Mouse (Mus musculus) limb, embryonic 14.5 days (tissue): ENCODE measurements around the gene Tex12. TPM values are rescaled to one million over a fixed set of nuclear protein-coding genes. Genes with fewer than 3 reads are reported as not detected.

ENCODE experiments used
- ATAC-seq: fragments of 200-750 bp; cut with Nextera tagmentation; 2 replicates; pipeline ENCODE4 v1.8.0; 2017; ENCODE audit warnings: low read depth, moderate number of reproducible peaks, moderate TSS enrichment; ENCODE audit not compliant: low FRiP score
- DNase-seq: peaks from one replicate; pipeline ENCODE4 v3.0.0-alpha.2; 2015; ENCODE audit warnings: low spot score
- H3K27ac ChIP-seq: fragments of 300-500 bp; sonication (generic); replicated peaks from 2 replicates; pipeline ENCODE4 v1.5.1; 2014; ENCODE audit warnings: low read depth, mild to moderate bottlenecking, low read length, moderate library complexity, mixed read lengths
- H3K27me3 ChIP-seq: fragments of 300-500 bp; sonication (generic); 2 replicates; pipeline ENCODE4 v1.6.1; 2014; ENCODE audit warnings: low read length, mixed read lengths; ENCODE audit not compliant: control insufficient read depth, insufficient read depth
- H3K36me3 ChIP-seq: fragments of 300-500 bp; sonication (generic); 2 replicates; pipeline ENCODE4 v1.6.1; 2014; ENCODE audit warnings: mild to moderate bottlenecking, low read length, moderate library complexity, mixed read lengths; ENCODE audit not compliant: control insufficient read depth, insufficient read depth
- H3K4me1 ChIP-seq: fragments of 300-500 bp; sonication (generic); 2 replicates; pipeline ENCODE4 v1.6.1; 2014; ENCODE audit warnings: antibody characterized with exemption, low read length, mixed read lengths; ENCODE audit not compliant: control insufficient read depth, insufficient read depth
- H3K4me2 ChIP-seq: fragments of 300-500 bp; sonication (generic); replicated peaks from 2 replicates; pipeline ENCODE4 v1.6.1; 2014; ENCODE audit warnings: low read depth, mild to moderate bottlenecking, low read length, moderate library complexity; ENCODE audit not compliant: severe bottlenecking
- H3K4me3 ChIP-seq: fragments of 300-500 bp; sonication (generic); replicated peaks from 2 replicates; pipeline ENCODE4 v1.5.1; 2014; ENCODE audit warnings: low read length
- H3K9ac ChIP-seq: fragments of 300-500 bp; sonication (generic); 2 replicates; pipeline ENCODE4 v1.6.1; 2014; ENCODE audit warnings: mild to moderate bottlenecking, low read depth, low read length, moderate library complexity; ENCODE audit not compliant: severe bottlenecking
- H3K9me3 ChIP-seq: fragments of 300-500 bp; sonication (generic); 2 replicates; pipeline ENCODE4 v1.6.1; 2016; ENCODE audit warnings: low read length; ENCODE audit not compliant: control insufficient read depth
- POLR2A ChIP-seq: fragments of 200-500 bp; IDR thresholded peaks from 2 replicates; pipeline ENCODE4 v1.8.0; 2012; ENCODE audit warnings: inconsistent platforms, mild to moderate bottlenecking, moderate library complexity, borderline replicate concordance; ENCODE audit not compliant: insufficient read depth, insufficient read length; ENCODE audit errors: extremely low read depth
- WGBS: fragments of 180-500 bp; shearing (Covaris S2); extraction: QIAGEN DNeasy Blood & Tissue Kit; methylation state at CpG from one replicate; pipeline ENCODE4 v1.1.7; 2014; 5-methylcytosine and 5-hydroxymethylcytosine counted together
- polyA plus RNA-seq, 2 experiments: library from polyadenylated mRNA; depleted of rRNA in 1 of 2; stranded (reverse) in 1 of 2; unstranded in 1 of 2; fragments of >200 nt; fragmentation: Nextera tagmentation in 1 of 2; extraction: Ambion mirVana in 1 of 2; gene quantifications; 2 replicates each; pipeline versions ENCODE4 v1.2.1 to v1.2.3; 2012 to 2014

Tex12 gene
- polyA plus RNA-seq, 2 experiments: not detected

DNA sequence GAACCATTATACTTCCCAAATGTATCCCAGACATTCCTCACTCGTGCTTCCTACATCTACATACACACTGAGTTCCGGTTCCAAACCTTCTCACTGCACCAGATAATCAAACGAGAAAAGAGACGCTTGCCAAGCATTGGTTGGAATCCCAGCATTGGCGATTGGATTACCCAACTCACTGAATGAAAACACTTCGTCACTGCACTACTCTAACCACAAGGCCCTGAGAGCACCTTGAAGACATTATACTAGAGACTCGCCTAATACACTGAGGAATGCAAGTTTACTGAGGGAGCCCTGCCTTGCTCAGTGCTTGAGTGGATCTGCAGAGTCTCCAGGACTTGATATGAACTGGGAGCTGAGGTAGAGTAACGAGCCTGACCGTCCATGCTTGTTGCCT lies 18.7 kb downstream of the Tex12 start:
- DNase-seq: no peak
- Histone ChIP-seq H3K9me3 (no peaks in the 10 kb centered on the region), H3K36me3 (no peaks in the 10 kb centered on the region), H3K4me1 (no peaks in the 10 kb centered on the region), H3K4me3 (no peak overlapping the region), H3K27me3 (no peaks in the 10 kb centered on the region), H3K4me2 (no peak overlapping the region), H3K27ac (no peak overlapping the region), H3K9ac (no peak overlapping the region)
- no peak for ATAC-seq
- TF ChIP-seq POLR2A: no peak
- 62% methylated on average over 9 of the region's 9 CpGs for whole genome bisulfite sequencing

DNA sequence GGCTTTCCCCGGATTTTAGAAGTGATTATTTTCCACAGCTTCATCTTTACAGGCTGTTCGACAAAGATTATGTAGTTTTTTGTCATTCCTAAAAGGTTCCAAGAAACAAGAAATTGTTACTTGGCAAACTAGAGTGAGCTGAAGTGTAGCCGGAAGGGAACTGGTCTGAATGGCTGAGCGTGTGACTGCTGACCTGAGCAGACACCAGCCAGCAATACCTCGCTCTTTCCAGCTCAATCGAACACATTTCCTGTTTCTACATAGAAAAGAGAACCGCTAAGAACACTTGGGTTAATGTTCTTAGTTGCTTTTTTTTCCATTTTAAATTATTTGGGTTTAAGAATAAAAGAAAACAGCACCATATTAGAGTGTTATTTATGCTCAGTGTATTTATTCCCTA lies 21.0 kb downstream of the Tex12 start:
- no peak overlapping the region for H3K9ac ChIP-seq
- H3K4me3 ChIP-seq: no peak overlapping the region
- H3K36me3 ChIP-seq: no peaks in the 10 kb centered on the region
- no peaks in the 10 kb centered on the region for H3K9me3 ChIP-seq
- no peak for ATAC-seq
- H3K27me3 ChIP-seq: no peaks in the 10 kb centered on the region
- no peak for DNase-seq
- TF ChIP-seq POLR2A: no peak
- H3K4me2 ChIP-seq: no peak overlapping the region
- H3K27ac ChIP-seq: no peak overlapping the region
- H3K4me1 ChIP-seq: no peaks in the 10 kb centered on the region
- WGBS: 65% methylated on average over 7 of the region's 7 CpGs

DNA sequence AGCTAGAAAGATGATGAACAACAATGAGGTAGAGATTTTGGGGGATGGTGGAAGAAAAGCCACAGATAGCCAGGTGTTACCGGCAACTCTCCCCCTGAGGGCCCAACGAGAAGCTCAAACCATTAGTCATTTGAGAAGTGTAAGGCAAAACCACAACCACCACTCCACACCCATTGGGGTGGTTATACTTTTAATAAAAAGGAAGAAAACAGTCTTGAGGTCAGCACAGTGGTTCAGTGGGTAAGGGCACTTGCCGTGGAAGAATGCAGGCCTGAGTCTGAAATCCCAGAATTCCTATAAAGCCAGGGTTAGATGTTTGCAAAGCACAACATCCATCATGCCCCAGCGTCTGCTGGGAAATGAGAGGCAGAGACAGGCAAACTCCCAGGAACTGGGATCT lies 23.8 kb downstream of the Tex12 start:
- ATAC-seq: no peak
- 44% methylated on average over 4 of the region's 4 CpGs for WGBS
- TF ChIP-seq POLR2A: no peak
- Histone ChIP-seq H3K4me3 (no peak overlapping the region), H3K4me1 (no peaks in the 10 kb centered on the region), H3K36me3 (no peaks in the 10 kb centered on the region), H3K9me3 (no peaks in the 10 kb centered on the region), H3K9ac (no peak overlapping the region), H3K27me3 (no peaks in the 10 kb centered on the region), H3K27ac (no peak overlapping the region), H3K4me2 (no peak overlapping the region)
- DNase-seq: no peak

DNA sequence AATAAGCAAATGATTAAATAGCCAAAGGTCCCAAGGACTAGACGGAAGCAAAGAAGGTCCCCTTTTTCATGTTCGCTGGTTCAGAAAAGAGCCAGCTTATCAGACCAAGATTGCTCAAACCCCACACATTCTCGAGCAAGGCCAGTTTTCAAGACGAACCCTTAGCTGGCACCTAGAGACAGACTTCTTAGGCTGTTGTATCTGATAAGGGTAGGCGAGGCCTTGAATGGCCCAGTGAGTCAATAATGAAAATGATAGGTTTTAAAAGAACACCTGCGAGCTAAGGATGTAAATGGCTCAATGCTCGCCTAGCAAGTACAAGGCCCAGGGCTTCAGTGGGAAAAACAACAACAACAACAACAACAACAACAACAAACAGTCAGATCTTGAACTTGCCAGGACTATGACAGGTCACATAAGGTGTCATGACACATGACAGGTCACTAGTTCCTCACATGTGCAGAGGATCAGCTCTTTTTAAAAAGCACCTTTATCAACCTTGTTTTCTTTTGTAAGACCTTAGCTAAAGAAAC lies 24.5 kb downstream of the Tex12 start:
- Histone ChIP-seq H3K4me3 (no peak overlapping the region), H3K27ac (no peak overlapping the region), H3K4me2 (no peak overlapping the region)

DNA sequence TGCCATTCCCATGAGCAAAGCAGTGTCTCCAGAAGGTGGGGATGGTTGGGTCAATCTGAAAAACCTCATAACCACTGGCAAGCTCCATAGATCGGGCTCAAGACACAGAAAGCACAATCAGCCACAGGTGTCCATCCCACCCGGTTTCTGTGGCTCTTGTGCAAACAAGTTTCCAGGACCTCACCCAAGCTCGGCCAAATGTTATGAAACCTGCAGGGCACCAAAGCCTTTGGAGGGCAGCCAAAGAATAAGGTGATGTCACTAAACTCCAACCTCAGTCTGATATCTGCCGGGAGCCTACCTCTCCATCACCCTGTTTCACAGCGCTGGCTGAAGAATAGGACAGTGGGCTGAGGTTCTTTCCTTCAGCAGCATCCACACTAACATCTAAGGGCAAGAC lies 25.2 kb downstream of the Tex12 start:
- Histone ChIP-seq H3K27ac (no peak overlapping the region), H3K4me3 (no peak overlapping the region), H3K27me3 (no peaks in the 10 kb centered on the region), H3K4me1 (no peaks in the 10 kb centered on the region), H3K9ac (no peak overlapping the region), H3K4me2 (no peak overlapping the region), H3K36me3 (no peaks in the 10 kb centered on the region), H3K9me3 (no peaks in the 10 kb centered on the region)
- WGBS: 75% methylated on average over 5 of the region's 5 CpGs
- ATAC-seq (no peak), DNase-seq (no peak)
- no peak for TF ChIP-seq POLR2A

More for the DNA sequence above, 24.5 kb downstream of the Tex12 start:
- WGBS: 81% methylated on average over 7 of the region's 7 CpGs
- no peak overlapping the region for H3K9ac ChIP-seq
- ATAC-seq (no peak), DNase-seq (no peak)
- no peaks in the 10 kb centered on the region for H3K9me3 ChIP-seq
- no peaks in the 10 kb centered on the region for H3K4me1 ChIP-seq
- no peaks in the 10 kb centered on the region for H3K27me3 ChIP-seq
- H3K36me3 ChIP-seq: no peaks in the 10 kb centered on the region
- TF ChIP-seq POLR2A: no peak

DNA sequence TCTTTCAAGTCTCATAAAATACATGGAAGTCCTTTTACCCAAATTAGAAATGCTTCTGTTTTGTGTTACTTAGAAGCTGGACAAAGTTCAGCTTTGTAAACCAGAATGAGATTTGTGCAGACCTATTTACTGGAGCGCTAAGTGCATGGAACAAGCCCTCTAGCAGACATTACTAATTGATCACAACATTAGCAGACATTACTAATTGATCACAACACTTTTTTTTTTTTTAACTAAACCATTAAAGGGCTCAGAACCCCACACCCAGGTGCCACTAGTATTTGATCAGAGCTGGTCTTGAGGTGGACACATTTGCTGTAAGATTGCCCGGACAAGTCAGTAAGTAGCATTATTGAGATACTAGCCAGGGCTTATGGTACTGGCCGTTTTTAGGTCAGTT lies 27.3 kb downstream of the Tex12 start:
- no peak for TF ChIP-seq POLR2A
- Histone ChIP-seq H3K4me1 (no peaks in the 10 kb centered on the region), H3K4me3 (no peak overlapping the region), H3K9me3 (no peaks in the 10 kb centered on the region), H3K36me3 (no peaks in the 10 kb centered on the region), H3K27me3 (no peaks in the 10 kb centered on the region), H3K4me2 (no peak overlapping the region), H3K9ac (no peak overlapping the region), H3K27ac (no peak overlapping the region)
- ATAC-seq (no peak), DNase-seq (no peak)
- WGBS: 76% methylated on average over 3 of the region's 3 CpGs
